Mouse (Mus musculus) hindlimb bud, embryonic 11.5 days (tissue): ENCODE data around the gene Ecm1.
"Not testable (repeated sequence)": the region's sequence is repeated elsewhere in the genome, so short reads cannot be mapped to it uniquely, and the experiment has no call there.

Source experiments
- DNase-seq: peaks from one replicate; pipeline ENCODE4 v3.0.0-alpha.2; 2012; ENCODE audit warnings: low read depth, low spot score; ENCODE audit errors: extremely low spot score

Gene Ecm1

GRCm38 (mm10) chr3:95690552-95690951, 48.8 kb downstream of the Ecm1 start:
- DNase-seq: not testable (repeated sequence)

- DNase-seq: no peak
These were observed 49.4 kb downstream of the Ecm1 start for GRCm38 (mm10) chr3:95689940-95690339.

GRCm38 (mm10) chr3:95689171-95689915, 50.0 kb downstream of the Ecm1 start:
- no peak for DNase-seq

DNA sequence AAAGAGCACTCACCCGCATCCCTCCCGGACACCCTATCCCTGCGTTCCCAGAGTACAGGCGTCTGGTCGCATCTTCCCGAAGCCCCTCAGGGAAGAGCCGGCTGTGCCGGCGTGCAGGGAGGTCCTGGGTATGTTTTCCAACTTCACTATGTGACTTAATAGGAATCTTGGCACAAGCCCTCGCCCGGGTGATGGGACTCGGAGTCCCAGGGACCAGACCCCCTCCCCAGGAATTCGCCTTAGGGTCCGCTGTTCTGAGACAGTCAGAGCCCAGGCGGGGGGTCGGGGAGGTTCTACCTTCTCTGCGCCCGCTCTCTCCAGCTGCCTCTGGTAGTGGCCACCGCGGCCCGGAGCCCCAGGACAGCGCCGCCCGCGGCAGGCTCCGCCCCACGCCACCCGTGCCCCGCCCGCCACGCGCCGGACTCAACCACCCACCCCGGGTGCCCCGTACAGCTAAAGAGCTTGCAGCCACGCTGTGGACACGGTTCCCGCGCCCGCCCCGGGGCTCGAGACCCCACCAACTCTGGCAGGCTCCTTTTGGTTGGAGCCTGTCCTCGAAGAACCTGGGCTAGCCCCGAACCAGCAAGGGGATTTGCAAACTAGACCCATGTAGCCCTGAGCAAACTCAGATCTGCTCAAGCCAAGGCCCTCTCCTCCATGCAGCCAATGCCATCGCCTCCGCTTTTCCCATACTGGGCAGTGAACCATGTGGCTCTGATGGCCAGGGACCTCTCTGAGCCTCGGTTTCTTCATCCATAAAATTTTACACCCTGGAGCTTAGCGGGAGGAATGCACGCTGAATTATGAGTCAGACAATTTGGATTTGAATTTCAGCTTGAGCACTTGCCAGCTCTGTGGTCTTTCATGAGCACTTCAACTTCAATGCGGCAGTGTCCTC, 51.6 kb downstream of the Ecm1 start, which contains the start of gene Adamtsl4:
Adamtsl4 (minus strand) TSS at position 394 of the 898 bp plus-strand sequence.
- DNase-seq: no peak

GRCm38 (mm10) chr3:95687168-95687523, 52.2 kb downstream of the Ecm1 start:
- DNase-seq: no peak

DNA sequence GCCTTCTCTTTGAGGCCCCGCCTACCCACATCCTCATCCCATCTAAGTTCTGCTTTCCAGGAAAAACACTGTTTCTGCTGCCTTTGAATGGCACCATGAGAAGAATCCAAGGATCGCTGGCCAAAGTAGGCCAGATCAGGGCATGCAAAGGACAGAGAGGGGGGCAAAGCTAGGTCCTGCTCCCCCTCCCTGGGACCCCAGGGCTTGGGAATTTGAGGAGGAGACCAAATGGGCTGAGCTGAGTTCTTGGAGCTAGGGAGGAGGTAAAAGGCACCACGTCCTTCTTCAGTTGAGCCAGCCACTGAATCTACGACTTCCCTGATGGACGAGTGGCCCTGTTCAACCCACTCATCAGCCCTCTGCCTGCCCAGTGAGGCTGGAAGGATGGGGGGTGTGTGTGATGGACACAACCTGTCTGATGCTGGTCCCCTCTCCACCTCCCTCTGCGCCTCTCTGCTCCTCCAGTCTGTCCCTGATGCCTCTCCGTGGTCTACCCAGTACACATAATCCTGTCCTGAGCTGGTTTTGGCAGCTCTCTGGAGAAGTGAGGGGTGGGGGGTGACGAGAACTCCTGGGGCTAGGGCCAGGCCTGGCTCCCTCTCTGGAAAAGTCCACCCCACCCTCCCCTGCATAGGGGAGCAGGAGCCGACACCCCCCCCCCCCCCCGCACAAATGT, 52.7 kb downstream of the Ecm1 start:
- DNase-seq: no peak

DNA sequence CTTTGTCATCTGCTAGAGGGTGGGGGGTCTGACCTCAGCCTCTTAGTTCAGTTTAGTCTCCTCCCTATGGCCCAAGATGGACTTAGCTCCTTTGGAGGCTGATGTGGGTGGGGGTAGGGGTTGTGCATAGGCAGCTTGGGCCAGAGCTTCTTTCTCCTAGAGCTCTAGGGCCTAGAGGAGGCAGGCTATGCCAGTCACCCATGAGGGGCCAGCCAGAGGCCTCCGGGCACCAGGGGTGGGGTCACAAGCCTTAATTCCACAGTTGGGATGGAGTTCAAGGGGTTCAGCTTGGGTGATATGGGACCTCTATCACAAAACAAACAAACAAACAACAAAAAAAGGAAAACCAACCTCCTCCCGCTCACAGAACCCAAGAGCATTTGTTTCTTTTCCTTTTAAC, 53.7 kb downstream of the Ecm1 start:
- DNase-seq: no peak

GRCm38 (mm10) chr3:95685301-95685700, 54.1 kb downstream of the Ecm1 start:
- DNase-seq: no peak

GRCm38 (mm10) chr3:95684846-95685245, 54.5 kb downstream of the Ecm1 start:
- DNase-seq: no peak
